Mouse (Mus musculus) hindbrain, postnatal 0 days (tissue): ENCODE measurements around the gene Mogs. TPM values are rescaled to one million over a fixed set of nuclear protein-coding genes. Genes with fewer than 3 reads are reported as not detected.
A peak's percentile ranks its signal among the peaks of the same experiment; 100 is the strongest.

ENCODE experiments used
- ATAC-seq: fragments of 200-750 bp; cut with Nextera tagmentation; 2 replicates; pipeline ENCODE4 v1.8.0; 2017; ENCODE audit warnings: mild to moderate bottlenecking, moderate TSS enrichment, moderate library complexity
- DNase-seq: peaks from one replicate; pipeline ENCODE4 v3.0.0-alpha.2; 2015; ENCODE audit warnings: low spot score
- H3K27ac ChIP-seq: fragments of 300-500 bp; sonication (generic); 2 replicates; pipeline ENCODE4 v1.5.1; 2014; ENCODE audit warnings: mild to moderate bottlenecking
- H3K27me3 ChIP-seq: fragments of 300-500 bp; sonication (generic); 2 replicates; pipeline ENCODE4 v1.6.1; 2014; ENCODE audit warnings: low read length, mixed read lengths; ENCODE audit not compliant: insufficient read depth
- H3K36me3 ChIP-seq: fragments of 300-500 bp; sonication (generic); 2 replicates; pipeline ENCODE4 v1.6.1; 2014; ENCODE audit warnings: low read length, mixed read lengths; ENCODE audit not compliant: insufficient read depth
- H3K4me1 ChIP-seq: fragments of 300-500 bp; sonication (generic); 2 replicates; pipeline ENCODE4 v1.6.1; 2014; ENCODE audit warnings: antibody characterized with exemption, low read length, mixed read lengths; ENCODE audit not compliant: insufficient read depth
- H3K4me2 ChIP-seq: fragments of 300-500 bp; sonication (generic); 2 replicates; pipeline ENCODE4 v1.6.1; 2014; ENCODE audit warnings: low read depth, mild to moderate bottlenecking, low read length, moderate library complexity, mixed read lengths
- H3K4me3 ChIP-seq: fragments of 300-500 bp; sonication (generic); 2 replicates; pipeline ENCODE4 v1.5.1; 2014; ENCODE audit warnings: low read length
- H3K9ac ChIP-seq: fragments of 300-500 bp; sonication (generic); replicated peaks from 2 replicates; pipeline ENCODE4 v1.6.1; 2014; ENCODE audit warnings: mild to moderate bottlenecking, low read length, moderate library complexity, mixed read lengths
- H3K9me3 ChIP-seq: fragments of 300-500 bp; sonication (generic); 2 replicates; pipeline ENCODE4 v1.6.1; 2016; ENCODE audit warnings: low read length, mixed read lengths
- CTCF ChIP-seq: IDR thresholded peaks from 2 replicates; pipeline ENCODE4 v1.5.1; 2016; ENCODE audit warnings: antibody characterized with exemption, control low read depth, low read depth
- WGBS: fragments of 180-500 bp; shearing (Covaris S2); extraction: QIAGEN DNeasy Blood & Tissue Kit; methylation state at CpG from one replicate; pipeline ENCODE4 v1.1.7; 2014; 5-methylcytosine and 5-hydroxymethylcytosine counted together
- polyA plus RNA-seq: library from polyadenylated mRNA; unstranded; fragments of >200 nt; fragmentation: Nextera tagmentation; extraction: Ambion mirVana; gene quantifications from 2 replicates; pipeline ENCODE4 v1.2.1, GENCODE M21; 2015
- total RNA-seq: library from RNA; depleted of rRNA; stranded (reverse); fragments of >200 nt; gene quantifications from 2 replicates; pipeline ENCODE4 v1.2.3, GENCODE M21; 2014

Mogs gene
- total and polyA plus RNA-seq, 2 experiments from 2014 or later = 21.1 to 48.5 TPM

GRCm38 (mm10) chr6:83070247-83070310 lies 45.2 kb upstream of the Mogs start, which contains the start of gene Tlx2:
Tlx2 (minus strand) TSS chr6:83070293.
- DNase-seq (no peak), ATAC-seq (no peak)
- TF ChIP-seq CTCF = no peak
- Histone ChIP-seq H3K4me2 (no peak within 1 kb of the TSS; the same call in 1 of the 2 replicates), H3K36me3 (no peaks in the 10 kb centered on the region), H3K4me3 (peak within 1 kb of the TSS; percentile 23), H3K27me3 (peaks cover 89% of the 10 kb centered on the region), H3K27ac (no peak within 1 kb of the TSS), H3K9ac (no peak within 1 kb of the TSS), H3K9me3 (no peaks in the 10 kb centered on the region), H3K4me1 (no peaks in the 10 kb centered on the region)
- 0% methylated on average over 9 of the region's 10 CpGs for WGBS

- Histone ChIP-seq H3K4me2 (no peak overlapping the region; the same call in 1 of the 2 replicates), H3K27me3 (peaks cover 89% of the 10 kb centered on the region), H3K27ac (no peak overlapping the region), H3K9ac (no peak overlapping the region), H3K4me3 (peak overlapping the region; percentile 1; the same call in 1 of the 2 replicates), H3K36me3 (no peaks in the 10 kb centered on the region), H3K9me3 (no peaks in the 10 kb centered on the region), H3K4me1 (no peaks in the 10 kb centered on the region)
- WGBS = 2% methylated on average over 56 of the region's 58 CpGs
- DNase-seq = no peak
- ATAC-seq = no peak
- no peak for TF ChIP-seq CTCF
Measured at GRCm38 (mm10) chr6:83070311-83071219, 44.7 kb upstream of the Mogs start.

GRCm38 (mm10) chr6:83071220-83071619 lies 44.1 kb upstream of the Mogs start:
- H3K4me3 ChIP-seq = no peak overlapping the region
- no peak overlapping the region for H3K27ac ChIP-seq
- H3K36me3 ChIP-seq = no peaks in the 10 kb centered on the region
- H3K9me3 ChIP-seq = no peaks in the 10 kb centered on the region
- TF ChIP-seq CTCF = no peak
- no peak overlapping the region for H3K9ac ChIP-seq
- ATAC-seq (peak; percentile 27; the same call in 1 of the 2 replicates), DNase-seq (no peak)
- under 1% methylated on average over 19 of the region's 24 CpGs for WGBS
- no peak overlapping the region for H3K4me2 ChIP-seq
- H3K4me1 ChIP-seq = no peaks in the 10 kb centered on the region
- peaks cover 85% of the 10 kb centered on the region for H3K27me3 ChIP-seq

GRCm38 (mm10) chr6:83074979-83075378 lies 40.3 kb upstream of the Mogs start:
- H3K27ac ChIP-seq = no peak overlapping the region
- no peaks in the 10 kb centered on the region for H3K36me3 ChIP-seq
- no peak for DNase-seq
- H3K9me3 ChIP-seq = no peaks in the 10 kb centered on the region
- H3K4me1 ChIP-seq = no peaks in the 10 kb centered on the region
- peaks cover 54% of the 10 kb centered on the region for H3K27me3 ChIP-seq
- TF ChIP-seq CTCF = peak; percentile 35
- ATAC-seq = no peak
- 9% methylated on average over 2 of the region's 2 CpGs for WGBS
- no peak overlapping the region for H3K9ac ChIP-seq
- no peak overlapping the region for H3K4me3 ChIP-seq
- H3K4me2 ChIP-seq = no peak overlapping the region

GRCm38 (mm10) chr6:83077630-83078323 lies 37.5 kb upstream of the Mogs start, which contains the start of gene Pcgf1:
Pcgf1 (plus strand) TSS chr6:83077869.
- Histone ChIP-seq H3K4me1 (no peaks in the 10 kb centered on the region), H3K27me3 (peaks cover 26% of the 10 kb centered on the region), H3K4me2 (peak within 1 kb of the TSS; percentile 86), H3K9me3 (no peaks in the 10 kb centered on the region), H3K27ac (peak within 1 kb of the TSS; percentile 95), H3K4me3 (peak within 1 kb of the TSS; percentile 66), H3K9ac (peak within 1 kb of the TSS; percentile 59), H3K36me3 (0 out of 2 replicates have a peak, but pooled peaks cover 4% of the 10 kb centered on the region)
- under 1% methylated on average over 54 of the region's 54 CpGs for WGBS
- ATAC-seq (peak; percentile 68), DNase-seq (peak; percentile 28)
- no peak for TF ChIP-seq CTCF

- under 1% methylated on average over 46 of the region's 46 CpGs for WGBS
Measured at GRCm38 (mm10) chr6:83078324-83078858, 36.9 kb upstream of the Mogs start.

More at GRCm38 (mm10) chr6:83078324-83078858, 36.9 kb upstream of the Mogs start:
- peak; percentile 99 for DNase-seq
- H3K27me3 ChIP-seq = peaks cover 24% of the 10 kb centered on the region
- H3K27ac ChIP-seq = peak overlapping the region; percentile 95
- H3K4me3 ChIP-seq = peak overlapping the region; percentile 66
- H3K36me3 ChIP-seq = 0 out of 2 replicates have a peak, but pooled peaks cover 4% of the 10 kb centered on the region
- peak overlapping the region; percentile 86 for H3K4me2 ChIP-seq
- TF ChIP-seq CTCF = peak; percentile 62
- peak overlapping the region; percentile 59 for H3K9ac ChIP-seq
- no peaks in the 10 kb centered on the region for H3K4me1 ChIP-seq
- no peaks in the 10 kb centered on the region for H3K9me3 ChIP-seq
- peak; percentile 94 for ATAC-seq
